Mouse (Mus musculus): Measurements from ENCODE around the gene Synpo2. TPM values are rescaled to one million over a fixed set of nuclear protein-coding genes. Genes with fewer than 3 reads are reported as not detected.

Synpo2 gene
- total RNA-seq, 1 experiment = 1.6 TPM

DNA sequence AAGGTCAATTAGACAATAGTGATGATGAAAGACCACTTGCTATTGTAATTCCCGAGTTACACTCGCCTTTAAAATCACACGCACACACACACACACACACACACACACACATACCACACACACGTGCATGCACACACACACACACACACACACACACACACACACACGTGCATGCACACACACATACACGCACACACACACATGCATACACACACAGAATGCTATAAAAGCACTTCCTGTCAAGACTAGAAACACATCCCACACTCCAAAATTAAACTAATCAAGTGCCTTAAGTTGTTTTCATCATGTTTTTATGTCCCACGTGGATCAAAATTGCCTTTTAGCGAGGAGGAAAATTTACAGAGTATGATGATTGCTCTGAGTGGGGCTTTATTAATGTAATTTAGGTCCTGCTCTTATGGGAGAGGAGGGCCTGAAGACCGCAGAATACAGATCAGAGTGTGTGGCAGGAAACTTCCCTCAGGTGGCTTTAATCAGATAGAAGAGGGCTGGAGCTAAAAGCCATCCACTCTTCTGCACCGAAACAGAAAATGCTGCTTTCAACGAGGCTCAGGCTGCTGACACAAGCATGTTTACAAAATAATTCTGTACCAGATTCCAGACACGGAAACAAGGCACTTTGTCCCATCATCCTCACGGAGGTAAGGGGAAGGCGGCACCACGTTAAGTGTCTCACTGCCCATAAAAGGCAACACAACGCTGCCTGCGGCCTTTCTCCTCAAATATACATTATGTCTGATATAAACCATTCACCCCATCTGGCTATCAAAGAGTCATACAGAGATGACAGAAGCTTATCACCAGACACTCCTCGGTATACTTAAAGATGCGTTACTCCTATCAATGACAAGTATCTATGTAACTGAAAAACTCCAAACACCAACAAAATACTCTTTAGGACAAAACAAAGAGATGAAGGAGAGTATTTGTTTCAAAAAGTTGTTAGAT, 59.3 kb downstream of the Synpo2 start:
- in situ Hi-C loops (cut with MboI; ENCODE audit: low sequenced_read_pairs in 2 of 2, unreplicated experiment in 2 of 2) = loop anchor here in 1 of 2 experiments (10.0 kb wide), 1 partner anchor 148 kb away; no protein-coding TSS in a partner anchor

GRCm38 (mm10) chr3:123175142-123175541, 60.8 kb downstream of the Synpo2 start:
- no peak for DNase-seq (ENCODE audit: low read depth, low spot score)
- in situ Hi-C loops (cut with MboI; ENCODE audit: low sequenced_read_pairs in 2 of 2, unreplicated experiment in 2 of 2) = loop anchor here in 1 of 2 experiments (10.0 kb wide), 1 partner anchor 150 kb away; no protein-coding TSS in a partner anchor
- Histone ChIP-seq H3K9me3 (ENCODE audit: control insufficient read depth, insufficient read depth, low read depth, low read length) (no peaks in the 10 kb centered on the region), H3K36me3 (ENCODE audit: control insufficient read depth, insufficient read depth, low read length, poor library complexity, severe bottlenecking) (no peaks in the 10 kb centered on the region), H3K9ac (ENCODE audit: insufficient read depth, low read depth, low read length, poor library complexity, severe bottlenecking) (no peak overlapping the region), H3K4me1 (ENCODE audit: control insufficient read depth in 2 of 2, insufficient read depth in 2 of 2, low read length in 2 of 2, poor library complexity in 1 of 2) (no peaks in the 10 kb centered on the region), H3K4me3 (ENCODE audit: insufficient read depth in 1 of 2, low read depth in 1 of 2, low read length in 2 of 2, poor library complexity in 1 of 2, severe bottlenecking in 1 of 2) (no peak overlapping the region), H3K27ac (ENCODE audit: insufficient read depth, low read depth, low read length, poor library complexity, severe bottlenecking) (no peak overlapping the region)
- TF ChIP-seq ZC3H11A (IDR thresholded peaks at IDR 0.05; ENCODE audit: borderline replicate concordance, low read depth, low read length) (no peak), CHD2 (IDR thresholded peaks at IDR 0.05; ENCODE audit: low read depth, low read length) (no peak), HCFC1 (IDR thresholded peaks at IDR 0.05; ENCODE audit: borderline replicate concordance, insufficient read depth, low read length) (no peak), ZNF384 (IDR thresholded peaks at IDR 0.05; ENCODE audit: low read depth, low read length) (no peak), MAFK (IDR thresholded peaks at IDR 0.05; ENCODE audit: insufficient read depth, low read depth, low read length) (no peak)

More for the DNA sequence above, 59.3 kb downstream of the Synpo2 start:
- H3K36me3 ChIP-seq (ENCODE audit: control insufficient read depth, insufficient read depth, low read length, poor library complexity, severe bottlenecking) = no peaks in the 10 kb centered on the region
- H3K9ac ChIP-seq (ENCODE audit: insufficient read depth, low read depth, low read length, poor library complexity, severe bottlenecking) = no peak overlapping the region
- H3K27ac ChIP-seq (ENCODE audit: insufficient read depth, low read depth, low read length, poor library complexity, severe bottlenecking) = no peak overlapping the region
- H3K4me3 ChIP-seq (ENCODE audit: insufficient read depth in 1 of 2, low read depth in 1 of 2, low read length in 2 of 2, poor library complexity in 1 of 2, severe bottlenecking in 1 of 2) = no peak overlapping the region
- no peaks in the 10 kb centered on the region for H3K9me3 ChIP-seq (ENCODE audit: control insufficient read depth, insufficient read depth, low read depth, low read length)
- DNase-seq (ENCODE audit: low read depth, low spot score) = no peak
- H3K4me1 ChIP-seq (ENCODE audit: control insufficient read depth in 2 of 2, insufficient read depth in 2 of 2, low read length in 2 of 2, poor library complexity in 1 of 2) = no peaks in the 10 kb centered on the region
- TF ChIP-seq CHD2 (IDR thresholded peaks at IDR 0.05; ENCODE audit: low read depth, low read length) = no peak
- TF ChIP-seq MAFK (IDR thresholded peaks at IDR 0.05; ENCODE audit: insufficient read depth, low read depth, low read length) = no peak
- no peak for TF ChIP-seq ZNF384 (IDR thresholded peaks at IDR 0.05; ENCODE audit: low read depth, low read length)
- no peak for TF ChIP-seq HCFC1 (IDR thresholded peaks at IDR 0.05; ENCODE audit: borderline replicate concordance, insufficient read depth, low read length)
- no peak for TF ChIP-seq ZC3H11A (IDR thresholded peaks at IDR 0.05; ENCODE audit: borderline replicate concordance, low read depth, low read length)

GRCm38 (mm10) chr3:123174379-123174697, 61.6 kb downstream of the Synpo2 start:
- no peaks in the 10 kb centered on the region for H3K9me3 ChIP-seq (ENCODE audit: control insufficient read depth, insufficient read depth, low read depth, low read length)
- H3K27ac ChIP-seq (ENCODE audit: insufficient read depth, low read depth, low read length, poor library complexity, severe bottlenecking) = no peak overlapping the region
- H3K4me1 ChIP-seq (ENCODE audit: control insufficient read depth in 2 of 2, insufficient read depth in 2 of 2, low read length in 2 of 2, poor library complexity in 1 of 2) = no peaks in the 10 kb centered on the region
- no peak overlapping the region for H3K9ac ChIP-seq (ENCODE audit: insufficient read depth, low read depth, low read length, poor library complexity, severe bottlenecking)
- TF ChIP-seq MAFK (IDR thresholded peaks at IDR 0.05; ENCODE audit: insufficient read depth, low read depth, low read length) (no peak), ZC3H11A (IDR thresholded peaks at IDR 0.05; ENCODE audit: borderline replicate concordance, low read depth, low read length) (no peak), ZNF384 (IDR thresholded peaks at IDR 0.05; ENCODE audit: low read depth, low read length) (no peak), CHD2 (IDR thresholded peaks at IDR 0.05; ENCODE audit: low read depth, low read length) (no peak), HCFC1 (IDR thresholded peaks at IDR 0.05; ENCODE audit: borderline replicate concordance, insufficient read depth, low read length) (no peak)
- H3K4me3 ChIP-seq (ENCODE audit: insufficient read depth in 1 of 2, low read depth in 1 of 2, low read length in 2 of 2, poor library complexity in 1 of 2, severe bottlenecking in 1 of 2) = no peak overlapping the region
- in situ Hi-C loops (cut with MboI; ENCODE audit: low sequenced_read_pairs in 2 of 2, unreplicated experiment in 2 of 2) = loop anchor here in 1 of 2 experiments (10.0 kb wide), 1 partner anchor 150 kb away; no protein-coding TSS in a partner anchor
- H3K36me3 ChIP-seq (ENCODE audit: control insufficient read depth, insufficient read depth, low read length, poor library complexity, severe bottlenecking) = no peaks in the 10 kb centered on the region
- no peak for DNase-seq (ENCODE audit: low read depth, low spot score)

GRCm38 (mm10) chr3:123173553-123174378, 62.2 kb downstream of the Synpo2 start:
- Histone ChIP-seq H3K27ac (ENCODE audit: insufficient read depth, low read depth, low read length, poor library complexity, severe bottlenecking) (no peak overlapping the region), H3K4me1 (ENCODE audit: control insufficient read depth in 2 of 2, insufficient read depth in 2 of 2, low read length in 2 of 2, poor library complexity in 1 of 2) (no peaks in the 10 kb centered on the region), H3K4me3 (ENCODE audit: insufficient read depth in 1 of 2, low read depth in 1 of 2, low read length in 2 of 2, poor library complexity in 1 of 2, severe bottlenecking in 1 of 2) (no peak overlapping the region), H3K36me3 (ENCODE audit: control insufficient read depth, insufficient read depth, low read length, poor library complexity, severe bottlenecking) (no peaks in the 10 kb centered on the region), H3K9me3 (ENCODE audit: control insufficient read depth, insufficient read depth, low read depth, low read length) (no peaks in the 10 kb centered on the region), H3K9ac (ENCODE audit: insufficient read depth, low read depth, low read length, poor library complexity, severe bottlenecking) (no peak overlapping the region)
- in situ Hi-C loops (cut with MboI; ENCODE audit: low sequenced_read_pairs in 2 of 2, unreplicated experiment in 2 of 2) = loop anchor here in 1 of 2 experiments (10.0 kb wide), 1 partner anchor 151 kb away; no protein-coding TSS in a partner anchor
- TF ChIP-seq MAFK (IDR thresholded peaks at IDR 0.05; ENCODE audit: insufficient read depth, low read depth, low read length) = no peak
- no peak for TF ChIP-seq ZNF384 (IDR thresholded peaks at IDR 0.05; ENCODE audit: low read depth, low read length)
- TF ChIP-seq ZC3H11A (IDR thresholded peaks at IDR 0.05; ENCODE audit: borderline replicate concordance, low read depth, low read length) = no peak
- TF ChIP-seq HCFC1 (IDR thresholded peaks at IDR 0.05; ENCODE audit: borderline replicate concordance, insufficient read depth, low read length) = no peak
- TF ChIP-seq CHD2 (IDR thresholded peaks at IDR 0.05; ENCODE audit: low read depth, low read length) = no peak
- DNase-seq (ENCODE audit: low read depth, low spot score) = no peak
